Comparison of ENCODE assay signal across 8 mouse cellular contexts in the genomic region with DNA sequence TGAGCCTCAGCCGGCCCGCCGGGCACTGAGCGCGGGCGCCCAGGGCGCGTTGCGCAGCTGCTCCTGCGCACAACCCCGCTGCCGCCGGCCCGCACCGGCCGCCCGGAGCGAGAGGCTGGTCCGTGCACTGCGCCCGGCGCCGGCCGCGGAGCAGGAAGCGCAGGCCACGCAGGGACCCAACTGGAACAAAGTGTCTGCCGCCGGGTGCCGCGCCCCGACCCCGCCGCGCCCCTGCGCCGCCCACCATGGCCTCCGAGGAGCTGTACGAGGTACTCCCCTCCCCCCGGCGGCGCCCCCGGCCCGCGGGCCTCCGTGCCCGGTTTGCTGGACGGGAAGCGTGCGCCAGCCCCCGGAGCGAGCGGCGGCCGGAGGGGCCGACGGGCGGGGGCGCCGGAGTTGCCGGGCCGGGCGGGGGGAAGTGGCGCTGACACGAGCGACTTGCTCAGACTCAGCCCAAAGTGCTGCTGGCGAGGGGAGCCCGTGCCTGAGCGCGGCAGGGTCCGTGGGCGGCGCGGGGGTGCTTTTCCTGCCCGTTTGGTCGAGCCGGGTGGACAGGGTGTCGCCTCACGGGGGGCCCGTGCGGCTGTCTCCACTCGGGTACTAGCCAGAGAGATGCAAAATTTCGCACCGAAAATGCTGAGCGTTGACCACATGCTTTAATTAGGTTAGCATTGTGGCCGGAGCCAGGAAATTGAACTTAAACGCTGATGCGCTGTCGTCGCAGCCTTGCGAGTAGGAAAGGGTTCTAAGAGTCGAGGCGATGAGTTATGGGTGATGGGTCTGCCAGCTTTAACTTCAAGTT.
A peak's percentile ranks its signal among the peaks of the same experiment; 100 is the strongest.
DNase-seq lines count a peak whose midpoint lies in the region; ATAC-seq lines count a peak whose summit lies in the region.

No protein-coding gene starts in this region.

- WGBS in hindbrain, embryonic 16.5 days = under 1% methylated on average over 52 of the region's 93 CpGs

- H3K36me3 ChIP-seq in hindbrain, embryonic 16.5 days (ENCODE audit: control insufficient read depth, insufficient read depth, low read length) = no peaks in the 10 kb centered on the region

- peaks cover 10% of the 10 kb centered on the region for H3K4me1 ChIP-seq in hindbrain, embryonic 16.5 days (ENCODE audit: control insufficient read depth, insufficient read depth, low read depth, low read length)

- H3K4me3 ChIP-seq in hindbrain, embryonic 16.5 days (ENCODE audit: low read length) = peak overlapping the region; percentile 99

- H3K4me2 ChIP-seq in hindbrain, embryonic 16.5 days (ENCODE audit: low read length) = peak overlapping the region; percentile 86

- H3K27me3 ChIP-seq in hindbrain, embryonic 16.5 days (replicated peaks; ENCODE audit: control insufficient read depth, insufficient read depth, low read length) = peaks cover 12% of the 10 kb centered on the region

- peak; percentile 87 for ATAC-seq in hindbrain, embryonic 16.5 days
- peak; percentile 13 for ATAC-seq in megakaryocyte progenitor cell, adult 5-6 weeks (replicated peaks; ENCODE audit: poor library complexity)
- no peak for ATAC-seq in monocyte, adult 5-6 weeks (replicated peaks; ENCODE audit: insufficient number of reproducible peaks, low FRiP score, low TSS enrichment, poor library complexity, severe bottlenecking)

- peak overlapping the region; percentile 95 for H3K9ac ChIP-seq in hindbrain, embryonic 16.5 days (ENCODE audit: low read depth, low read length)

- peak; percentile 52 for DNase-seq in T-cell, adult 2 months (ENCODE audit: low spot score)
- DNase-seq in cerebellum, postnatal 25 days = peak; percentile 69 to 74
- DNase-seq in gastrocnemius, adult 18-20 months (ENCODE audit: low spot score) = peak; percentile 21
- DNase-seq in left cerebral cortex, postnatal 14 days (ENCODE audit: low spot score in 2 of 2) = peak; percentile 31 to 35
- peak; percentile 18 for DNase-seq in skeletal muscle tissue, adult 2 months (ENCODE audit: low read depth, low spot score)

- peak overlapping the region; percentile 71 for H3K27ac ChIP-seq in hindbrain, embryonic 16.5 days (ENCODE audit: low read depth, low read length)

- H3K9me3 ChIP-seq in hindbrain, embryonic 16.5 days (ENCODE audit: control insufficient read depth, low read length) = peaks cover 8% of the 10 kb centered on the region

- intact Hi-C loops in left cerebral cortex, postnatal 14 days (cut with DNase I) = no loop called here

Comparison
In these comparisons a context has a peak if more than half of its experiments do, and no peak if none do; other contexts are left out.
1. DNase-seq: peak in every context shown above with its lines; median percentile 72 in cerebellum, postnatal 25 days; 52 in T-cell, adult 2 months; 33 in left cerebral cortex, postnatal 14 days; 21 in gastrocnemius, adult 18-20 months; 18 in skeletal muscle tissue, adult 2 months.